Mouse (Mus musculus) CD8-positive naive resting alpha-beta T cell, adult 2 months (primary cell): ENCODE data around the gene Gprc5d.
A peak's percentile ranks its signal among the peaks of the same experiment; 100 is the strongest.

Source experiments
- DNase-seq, 2 experiments: peaks; one replicate each; pipeline ENCODE4 v3.0.0; 2022; ENCODE audit warnings: low read depth in 2 of 2, low spot score in 2 of 2

Gene Gprc5d

GRCm38 (mm10) chr6:135070347-135070746, 47.7 kb downstream of the Gprc5d start:
- DNase-seq = no peak

DNA sequence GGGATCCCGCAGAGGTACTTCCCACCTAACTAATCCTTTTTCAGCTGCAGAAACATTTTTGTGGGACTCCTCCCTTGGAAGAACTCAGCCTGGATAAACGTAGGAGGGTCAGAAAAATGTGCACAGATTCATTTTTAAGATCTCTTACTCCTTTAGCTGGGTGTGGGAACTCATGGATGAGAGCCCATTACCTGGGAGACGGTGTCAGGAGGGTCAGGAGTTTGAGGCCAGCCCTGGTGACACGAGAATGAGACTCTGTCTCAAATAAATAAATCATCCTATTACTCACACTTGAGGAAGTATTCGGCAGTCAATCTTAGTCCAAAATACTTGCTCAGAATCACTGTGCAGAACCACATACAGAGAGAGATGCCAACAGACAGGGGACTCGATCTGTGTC, 48.2 kb downstream of the Gprc5d start:
- DNase-seq = no peak

- DNase-seq = no peak
Measured at GRCm38 (mm10) chr6:135068221-135068620, 49.9 kb downstream of the Gprc5d start.

DNA sequence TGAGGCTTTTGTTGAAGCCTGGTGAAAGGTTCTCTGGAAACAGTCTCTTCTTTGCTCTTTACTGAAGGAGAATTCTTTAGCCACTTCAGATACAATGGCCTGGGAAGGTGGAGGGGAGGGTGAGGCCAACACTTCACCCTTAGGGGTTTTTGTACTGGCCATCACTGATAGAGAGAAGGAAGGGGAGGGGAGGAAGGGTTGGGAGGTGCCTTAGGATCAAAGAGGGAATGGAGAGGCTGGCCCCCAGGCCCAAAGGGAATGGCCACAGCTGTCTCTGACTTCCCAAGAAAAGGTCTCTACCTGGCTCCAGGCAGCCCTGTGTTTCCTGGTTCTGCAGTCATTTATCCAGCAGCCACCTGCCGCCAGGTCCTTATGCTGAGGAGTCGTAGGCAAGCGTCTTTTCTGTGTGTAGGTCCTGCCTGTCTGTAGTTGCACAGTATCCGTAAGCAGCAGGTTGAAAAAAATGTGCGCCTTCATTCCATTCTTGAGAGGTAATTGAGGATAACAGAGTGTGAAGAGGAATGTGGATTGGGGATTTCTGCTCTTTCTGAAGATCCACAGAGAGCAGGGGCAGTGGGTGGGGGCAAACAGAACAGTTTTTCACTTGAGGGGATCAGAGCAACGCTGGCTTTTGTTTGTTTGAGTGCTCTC, 51.2 kb downstream of the Gprc5d start:
- DNase-seq = no peak

DNA sequence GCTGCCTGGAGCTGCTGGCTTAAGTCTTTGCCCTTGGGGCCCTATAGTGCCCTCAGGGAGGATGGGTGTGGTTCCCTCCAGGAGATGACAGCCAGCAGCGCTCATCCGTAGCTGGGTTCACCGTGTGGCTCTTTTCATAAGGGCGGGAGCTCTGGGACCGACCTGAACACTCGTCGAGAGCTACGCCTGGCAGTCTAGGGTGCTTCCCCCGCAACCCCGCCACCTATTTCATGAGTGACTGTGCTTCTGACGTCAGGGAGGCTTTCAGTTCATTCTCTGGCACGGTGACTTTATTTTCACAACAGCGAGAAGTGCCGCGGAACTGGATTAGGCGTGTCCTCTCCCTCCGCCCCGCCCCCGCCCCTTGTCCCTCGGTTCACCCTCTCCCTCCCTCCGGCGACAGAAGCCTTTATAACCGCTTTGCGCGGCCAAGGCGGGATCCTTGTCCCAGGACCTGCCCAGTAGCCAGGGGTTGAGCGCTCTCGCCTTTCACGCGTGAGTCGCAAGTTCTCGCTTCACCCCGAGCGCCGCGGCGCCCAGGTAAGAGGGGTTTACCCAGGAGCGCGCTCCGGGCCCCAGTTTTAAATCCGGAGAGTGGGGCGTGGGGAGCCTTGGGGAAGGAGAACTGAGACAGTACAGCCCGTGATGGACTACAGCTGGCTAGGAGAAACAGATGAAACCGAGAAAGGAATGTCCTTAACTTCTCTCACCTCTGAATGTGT, 52.7 kb downstream of the Gprc5d start, which contains the start of gene Gprc5a:
Gene Gprc5a (plus strand): TSS at position 416 of the 722 bp plus-strand sequence.
- DNase-seq = peak; percentile 35 to 38

- no peak for DNase-seq
Measured at GRCm38 (mm10) chr6:135064621-135065020, 53.5 kb downstream of the Gprc5d start.

DNA sequence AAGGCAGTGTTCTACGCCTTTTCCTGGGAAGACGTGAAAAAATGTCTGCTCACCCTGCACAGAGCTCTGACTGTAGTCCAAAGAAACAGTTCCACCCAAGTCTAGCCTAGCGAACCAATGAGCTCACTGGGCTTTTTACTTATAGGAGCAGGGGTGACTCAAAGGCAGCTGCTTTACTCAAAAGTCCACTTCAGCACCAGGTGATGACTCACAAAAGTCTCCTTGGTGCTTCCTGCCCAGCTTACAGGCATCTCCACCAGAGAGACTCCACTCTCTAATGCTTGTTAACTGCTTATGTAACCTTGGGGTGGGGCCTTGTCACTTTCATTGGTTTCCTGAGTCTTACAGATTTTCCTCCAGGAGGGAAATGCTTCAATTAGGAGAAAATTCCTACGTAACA, 57.4 kb downstream of the Gprc5d start:
- DNase-seq = no peak
